Mouse (Mus musculus): ENCODE data around the gene Snph. TPM values are rescaled to one million over a fixed set of nuclear protein-coding genes. Genes with fewer than 3 reads are reported as not detected.
A peak's percentile ranks its signal among the peaks of the same experiment; 100 is the strongest.

Gene Snph
- polyA plus RNA-seq (2016; fragmentation: Nextera tagmentation; extraction: Ambion mirVana): 1.2 and 1.9 TPM in 2 replicates

- peaks cover 40% of the 10 kb centered on the region for H3K27me3 ChIP-seq
Observed at GRCm38 (mm10) chr2:151632159-151632814, at the start of gene Snph. Gene Snph (minus strand): TSS chr2:151632593.

DNA sequence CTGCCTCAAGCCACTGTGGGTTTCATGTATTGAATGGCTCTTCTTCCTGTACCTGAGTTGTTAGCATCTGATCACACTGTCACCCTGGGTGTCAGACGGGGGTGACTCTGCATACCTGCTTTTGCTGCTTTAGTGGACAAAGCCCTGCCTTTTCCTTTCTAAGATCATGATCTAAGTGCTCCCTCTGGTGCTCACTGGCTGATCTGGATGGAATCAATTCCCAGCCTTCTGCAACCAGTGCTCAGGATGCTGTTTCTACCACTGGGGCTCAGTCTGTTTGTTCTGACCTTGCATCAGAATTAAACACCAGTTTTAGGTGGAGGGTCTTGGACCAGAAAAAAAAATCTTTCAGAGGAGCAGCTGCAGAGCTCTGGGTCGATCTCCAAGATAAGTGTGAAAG, 43.8 kb upstream of the Snph start:
- Histone ChIP-seq H3K4me2 (replicated peaks) (no peak overlapping the region), H3K36me3 (no peaks in the 10 kb centered on the region), H3K9me3 (no peaks in the 10 kb centered on the region), H3K4me3 (no peak overlapping the region), H3K9ac (no peak overlapping the region), H3K27ac (no peak overlapping the region), H3K4me1 (no peaks in the 10 kb centered on the region), H3K27me3 (no peaks in the 10 kb centered on the region)
- no peak for ATAC-seq (ENCODE audit: insufficient number of reproducible peaks, insufficient read depth, low FRiP score, low TSS enrichment)
- 68% methylated on average over 2 of the region's 2 CpGs for WGBS

More at GRCm38 (mm10) chr2:151632159-151632814, at the start of gene Snph:
- 0 out of 2 replicates have a peak, but pooled peaks cover 5% of the 10 kb centered on the region for H3K4me1 ChIP-seq
- peak within 1 kb of the TSS; percentile 71 for H3K4me3 ChIP-seq
- no peaks in the 10 kb centered on the region for H3K36me3 ChIP-seq
- H3K9ac ChIP-seq: peak within 1 kb of the TSS; percentile 66
- ATAC-seq (ENCODE audit: insufficient number of reproducible peaks, insufficient read depth, low FRiP score, low TSS enrichment): peak; percentile 66; the same call in 1 of the 2 replicates
- peak within 1 kb of the TSS; percentile 99 for H3K4me2 ChIP-seq (replicated peaks)
- no peaks in the 10 kb centered on the region for H3K9me3 ChIP-seq
- no peak within 1 kb of the TSS for H3K27ac ChIP-seq
- under 1% methylated on average over 45 of the region's 47 CpGs for WGBS

- Histone ChIP-seq H3K9me3 (no peaks in the 10 kb centered on the region), H3K4me3 (no peak overlapping the region), H3K36me3 (no peaks in the 10 kb centered on the region), H3K4me2 (replicated peaks) (no peak overlapping the region), H3K4me1 (no peaks in the 10 kb centered on the region), H3K9ac (no peak overlapping the region), H3K27ac (no peak overlapping the region), H3K27me3 (peaks cover 14% of the 10 kb centered on the region)
- ATAC-seq (ENCODE audit: insufficient number of reproducible peaks, insufficient read depth, low FRiP score, low TSS enrichment): peak; percentile 41; the same call in 1 of the 2 replicates
- 74% methylated on average over 1 of the region's 1 CpGs for WGBS
Observed at GRCm38 (mm10) chr2:151670968-151671329, 38.6 kb upstream of the Snph start.

DNA sequence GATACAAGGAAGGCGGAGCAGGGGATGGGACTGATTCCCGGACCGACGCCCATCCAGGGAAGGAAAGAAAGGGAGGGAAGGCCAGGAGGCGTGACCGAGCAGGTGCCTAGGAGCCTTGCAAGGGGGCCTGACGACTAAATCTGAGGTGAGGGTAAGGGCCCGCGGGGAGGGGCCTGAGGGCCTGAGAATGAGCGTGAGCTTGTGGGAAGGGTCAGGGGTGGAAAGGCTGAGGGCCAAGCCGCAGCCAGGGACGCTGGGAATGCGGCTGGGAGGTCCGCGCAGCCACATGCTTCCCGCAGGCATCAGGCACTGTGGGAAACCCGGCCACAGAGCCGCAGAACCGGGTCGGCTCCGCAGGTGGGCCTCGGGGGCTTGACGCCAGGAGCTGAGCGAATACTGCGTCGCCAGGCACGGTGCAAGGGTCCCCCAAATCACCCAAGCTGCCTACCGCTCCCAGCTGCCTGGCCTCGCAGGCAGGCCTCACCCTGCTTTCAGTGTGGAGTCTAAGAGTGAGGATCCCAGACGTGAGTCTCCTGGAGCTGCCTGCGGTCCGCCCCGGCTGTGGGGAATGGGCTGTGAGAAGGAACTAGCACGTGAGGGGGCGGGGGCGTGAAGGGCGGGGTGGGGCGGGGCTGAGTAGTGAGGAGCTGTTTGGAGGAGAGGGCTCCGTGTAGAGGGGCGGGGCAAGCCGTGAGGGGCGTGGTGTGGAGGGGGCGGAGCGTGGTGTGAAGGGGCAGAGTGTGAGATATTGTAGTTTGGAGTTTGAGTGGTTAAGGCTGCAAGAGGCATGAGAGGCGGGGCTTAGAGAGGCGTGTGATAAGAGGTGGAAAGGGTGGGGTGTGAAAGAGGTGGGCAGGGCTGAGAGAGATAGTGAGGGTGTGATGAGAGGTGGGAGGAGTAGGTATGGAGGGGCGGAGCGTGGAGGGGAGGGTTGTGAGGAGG, 37.9 kb upstream of the Snph start:
- H3K4me3 ChIP-seq: no peak overlapping the region
- ATAC-seq (ENCODE audit: insufficient number of reproducible peaks, insufficient read depth, low FRiP score, low TSS enrichment): peak; percentile 47; the same call in 1 of the 2 replicates
- H3K9ac ChIP-seq: no peak overlapping the region
- no peaks in the 10 kb centered on the region for H3K9me3 ChIP-seq
- no peaks in the 10 kb centered on the region for H3K36me3 ChIP-seq
- H3K27me3 ChIP-seq: peaks cover 14% of the 10 kb centered on the region
- H3K4me2 ChIP-seq (replicated peaks): no peak overlapping the region
- H3K4me1 ChIP-seq: no peaks in the 10 kb centered on the region
- no peak overlapping the region for H3K27ac ChIP-seq
- WGBS: 38% methylated on average over 45 of the region's 48 CpGs

GRCm38 (mm10) chr2:151668433-151668832, 36.0 kb upstream of the Snph start, which contains the start of gene Rad21l:
Gene Rad21l (minus strand): TSS chr2:151668533.
- WGBS: 69% methylated on average over 3 of the region's 3 CpGs

GRCm38 (mm10) chr2:151652053-151652452, 19.7 kb upstream of the Snph start:
- 69% methylated on average over 1 of the region's 1 CpGs for WGBS
- no peak for ATAC-seq (ENCODE audit: insufficient number of reproducible peaks, insufficient read depth, low FRiP score, low TSS enrichment)
- Histone ChIP-seq H3K9ac (no peak overlapping the region), H3K4me3 (no peak overlapping the region), H3K9me3 (no peaks in the 10 kb centered on the region), H3K27ac (no peak overlapping the region), H3K4me2 (replicated peaks) (no peak overlapping the region), H3K4me1 (no peaks in the 10 kb centered on the region), H3K27me3 (no peaks in the 10 kb centered on the region), H3K36me3 (no peaks in the 10 kb centered on the region)

More at GRCm38 (mm10) chr2:151668433-151668832, 36.0 kb upstream of the Snph start, which contains the start of gene Rad21l:
- Histone ChIP-seq H3K36me3 (no peaks in the 10 kb centered on the region), H3K4me3 (no peak within 1 kb of the TSS), H3K27ac (no peak within 1 kb of the TSS), H3K4me2 (replicated peaks) (no peak within 1 kb of the TSS), H3K9me3 (no peaks in the 10 kb centered on the region), H3K27me3 (peaks cover 14% of the 10 kb centered on the region), H3K9ac (no peak within 1 kb of the TSS), H3K4me1 (no peaks in the 10 kb centered on the region)
- no peak for ATAC-seq (ENCODE audit: insufficient number of reproducible peaks, insufficient read depth, low FRiP score, low TSS enrichment)

- no peak overlapping the region for H3K4me3 ChIP-seq
- H3K4me2 ChIP-seq (replicated peaks): no peak overlapping the region
- no peak overlapping the region for H3K27ac ChIP-seq
- H3K9ac ChIP-seq: no peak overlapping the region
- H3K36me3 ChIP-seq: no peaks in the 10 kb centered on the region
- no peaks in the 10 kb centered on the region for H3K9me3 ChIP-seq
- peaks cover 27% of the 10 kb centered on the region for H3K27me3 ChIP-seq
- 59% methylated on average over 2 of the region's 2 CpGs for WGBS
- H3K4me1 ChIP-seq: 0 out of 2 replicates have a peak, but pooled peaks cover 5% of the 10 kb centered on the region
- ATAC-seq (ENCODE audit: insufficient number of reproducible peaks, insufficient read depth, low FRiP score, low TSS enrichment): no peak
Observed at GRCm38 (mm10) chr2:151636015-151636402, 3.6 kb upstream of the Snph start.

GRCm38 (mm10) chr2:151635362-151636014, 3.1 kb upstream of the Snph start:
- 0 out of 2 replicates have a peak, but pooled peaks cover 5% of the 10 kb centered on the region for H3K4me1 ChIP-seq
- no peak overlapping the region for H3K4me3 ChIP-seq
- no peaks in the 10 kb centered on the region for H3K36me3 ChIP-seq
- no peak for ATAC-seq (ENCODE audit: insufficient number of reproducible peaks, insufficient read depth, low FRiP score, low TSS enrichment)
- no peak overlapping the region for H3K27ac ChIP-seq
- no peak overlapping the region for H3K4me2 ChIP-seq (replicated peaks)
- no peak overlapping the region for H3K9ac ChIP-seq
- H3K27me3 ChIP-seq: peaks cover 32% of the 10 kb centered on the region
- WGBS: 73% methylated on average over 9 of the region's 9 CpGs
- H3K9me3 ChIP-seq: no peaks in the 10 kb centered on the region

DNA sequence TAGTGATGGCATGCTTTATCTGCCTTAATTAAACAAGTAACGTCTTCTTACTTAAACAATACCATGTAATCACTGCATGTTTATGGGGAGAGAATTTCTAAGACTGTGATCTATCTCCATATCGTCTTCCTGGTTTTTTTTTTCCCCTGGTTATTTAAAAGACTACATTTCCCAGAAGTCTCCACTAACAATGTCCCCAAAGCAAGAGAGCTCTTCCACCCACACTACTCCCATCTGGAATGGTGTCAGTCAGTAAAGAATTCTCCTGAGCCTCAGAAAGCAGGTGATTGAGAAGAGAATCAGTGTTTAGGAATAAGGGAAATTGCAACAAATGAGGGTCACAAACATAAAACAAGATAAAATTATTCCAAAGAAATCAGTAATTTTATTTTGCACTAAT, 2.5 kb upstream of the Snph start:
- H3K27me3 ChIP-seq: peaks cover 35% of the 10 kb centered on the region
- H3K9ac ChIP-seq: no peak overlapping the region
- H3K4me3 ChIP-seq: no peak overlapping the region
- H3K4me1 ChIP-seq: 0 out of 2 replicates have a peak, but pooled peaks cover 5% of the 10 kb centered on the region
- no peaks in the 10 kb centered on the region for H3K36me3 ChIP-seq
- WGBS: 35% methylated on average over 2 of the region's 2 CpGs
- ATAC-seq (ENCODE audit: insufficient number of reproducible peaks, insufficient read depth, low FRiP score, low TSS enrichment): no peak
- no peak overlapping the region for H3K27ac ChIP-seq
- H3K4me2 ChIP-seq (replicated peaks): no peak overlapping the region
- H3K9me3 ChIP-seq: no peaks in the 10 kb centered on the region

DNA sequence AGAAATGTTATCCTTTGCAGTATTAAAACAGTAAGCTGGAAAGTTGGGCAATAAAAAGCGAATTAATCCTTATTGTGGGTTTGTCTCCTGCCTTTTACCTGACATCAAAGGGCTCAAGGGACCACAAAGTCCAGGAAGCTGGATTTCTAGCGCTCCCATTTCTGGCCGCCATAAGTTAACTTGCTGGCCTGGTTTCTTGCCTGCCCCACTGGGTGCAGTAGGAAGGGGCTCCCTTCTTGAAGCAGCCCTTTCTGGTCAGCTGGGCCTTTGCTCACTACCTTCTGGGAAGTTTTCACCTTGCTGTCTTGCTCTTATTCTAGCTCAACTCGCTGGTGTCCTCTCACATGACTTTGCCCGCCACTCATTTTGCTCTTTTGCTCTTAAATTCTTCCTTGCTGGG, 589 bp upstream of the Snph start:
- no peaks in the 10 kb centered on the region for H3K9me3 ChIP-seq
- no peak overlapping the region for H3K4me2 ChIP-seq (replicated peaks)
- 35% methylated on average over 5 of the region's 5 CpGs for WGBS
- no peak overlapping the region for H3K4me3 ChIP-seq
- no peak overlapping the region for H3K27ac ChIP-seq
- H3K9ac ChIP-seq: no peak overlapping the region
- no peaks in the 10 kb centered on the region for H3K36me3 ChIP-seq
- H3K27me3 ChIP-seq: peaks cover 40% of the 10 kb centered on the region
- ATAC-seq (ENCODE audit: insufficient number of reproducible peaks, insufficient read depth, low FRiP score, low TSS enrichment): no peak
- H3K4me1 ChIP-seq: 0 out of 2 replicates have a peak, but pooled peaks cover 5% of the 10 kb centered on the region

GRCm38 (mm10) chr2:151631406-151632158, 811 bp downstream of the Snph start:
- no peak overlapping the region for H3K27ac ChIP-seq
- H3K9ac ChIP-seq: peak overlapping the region; percentile 66
- H3K4me1 ChIP-seq: 0 out of 2 replicates have a peak, but pooled peaks cover 5% of the 10 kb centered on the region
- 3% methylated on average over 22 of the region's 22 CpGs for WGBS
- peaks cover 40% of the 10 kb centered on the region for H3K27me3 ChIP-seq
- H3K4me2 ChIP-seq (replicated peaks): peak overlapping the region; percentile 99
- H3K9me3 ChIP-seq: no peaks in the 10 kb centered on the region
- peak overlapping the region; percentile 71 for H3K4me3 ChIP-seq
- no peak for ATAC-seq (ENCODE audit: insufficient number of reproducible peaks, insufficient read depth, low FRiP score, low TSS enrichment)
- no peaks in the 10 kb centered on the region for H3K36me3 ChIP-seq
